Comparison of ENCODE assay signal across 8 mouse cellular contexts in genomic region chr3:89997791-89998495, GRCm38 (mm10). TPM values are rescaled to one million over a fixed set of nuclear protein-coding genes. Genes with fewer than 3 reads are reported as not detected.
DNase-seq lines count a peak whose midpoint lies in the region; ATAC-seq and TF ChIP-seq lines count a peak whose summit lies in the region.

No protein-coding gene starts in this region.

- H3K79me2 ChIP-seq in MEL (ENCODE audit: control insufficient read depth, insufficient read depth, low read length, poor library complexity), result peaks cover 10% of the 10 kb centered on the region

- no peak for ATAC-seq in embryonic facial prominence, embryonic 12.5 days (ENCODE audit: insufficient number of reproducible peaks, insufficient read depth, low FRiP score, low TSS enrichment)
- ATAC-seq in hindbrain, embryonic 13.5 days (ENCODE audit: low FRiP score), result peak; percentile 65
- ATAC-seq in midbrain, embryonic 13.5 days, result peak; percentile 57

- 17% methylated on average over 23 of the region's 23 CpGs for WGBS in heart, embryonic 10.5 days
- whole genome bisulfite sequencing in embryonic facial prominence, embryonic 12.5 days, result 3% methylated on average over 23 of the region's 23 CpGs
- WGBS in hindbrain, embryonic 13.5 days, result 10% methylated on average over 23 of the region's 23 CpGs
- 21% methylated on average over 23 of the region's 23 CpGs for WGBS in midbrain, embryonic 13.5 days

- H3K9ac ChIP-seq in MEL (ENCODE audit: control insufficient read depth, low read depth, low read length, poor library complexity, severe bottlenecking), result peak overlapping the region; percentile 87
- peak overlapping the region; percentile 85 for H3K9ac ChIP-seq in embryonic facial prominence, embryonic 12.5 days
- H3K9ac ChIP-seq in hindbrain, embryonic 13.5 days, result peak overlapping the region; percentile 91
- H3K9ac ChIP-seq in midbrain, embryonic 13.5 days (replicated peaks), result peak overlapping the region; percentile 89

- H3K4me2 ChIP-seq in embryonic facial prominence, embryonic 12.5 days (replicated peaks), result peak overlapping the region; percentile 78
- H3K4me2 ChIP-seq in hindbrain, embryonic 13.5 days, result peak overlapping the region; percentile 91
- peak overlapping the region; percentile 95 for H3K4me2 ChIP-seq in midbrain, embryonic 13.5 days (replicated peaks)

- H3K36me3 ChIP-seq in heart, embryonic 10.5 days, result peaks cover 51% of the 10 kb centered on the region
- H3K36me3 ChIP-seq in MEL (ENCODE audit: control insufficient read depth in 1 of 2, insufficient read depth in 2 of 2, low read length in 2 of 2), result peaks cover 19 to 22% of the 10 kb centered on the region in 2 experiments
- peaks cover 43% of the 10 kb centered on the region for H3K36me3 ChIP-seq in embryonic facial prominence, embryonic 12.5 days
- H3K36me3 ChIP-seq in hindbrain, embryonic 13.5 days, result peaks cover 52% of the 10 kb centered on the region
- H3K36me3 ChIP-seq in midbrain, embryonic 13.5 days, result peaks cover 46% of the 10 kb centered on the region

- no peak for TF ChIP-seq EP300 in MEL (IDR thresholded peaks at IDR 0.05; ENCODE audit: low read depth in 1 of 2, low read length in 2 of 2)

- no peak for TF ChIP-seq CTCF in MEL (IDR thresholded peaks at IDR 0.05 in 2 of 3, conservative IDR thresholded peaks at IDR 0.05 in 1 of 3; ENCODE audit: control insufficient read depth in 1 of 3, insufficient read depth in 1 of 3, low read depth in 2 of 3, low read length in 3 of 3, poor library complexity in 1 of 3, severe bottlenecking in 1 of 3)

- H3K27ac ChIP-seq in heart, embryonic 10.5 days, result peak overlapping the region; percentile 91
- H3K27ac ChIP-seq in MEL (ENCODE audit: control insufficient read depth, low read depth, low read length), result peak overlapping the region; percentile 50
- H3K27ac ChIP-seq in embryonic facial prominence, embryonic 12.5 days, result peak overlapping the region; percentile 98
- peak overlapping the region; percentile 94 for H3K27ac ChIP-seq in hindbrain, embryonic 13.5 days
- peak overlapping the region; percentile 77 for H3K27ac ChIP-seq in midbrain, embryonic 13.5 days

- no peak for TF ChIP-seq RAD21 in MEL (IDR thresholded peaks at IDR 0.05; ENCODE audit: low read depth, low read length)

- H3K4me1 ChIP-seq in heart, embryonic 10.5 days, result peaks cover 16% of the 10 kb centered on the region
- H3K4me1 ChIP-seq in MEL (ENCODE audit: control insufficient read depth in 1 of 2, insufficient read depth in 2 of 2, low read length in 2 of 2), result peaks cover 4 to 6% of the 10 kb centered on the region in 2 experiments; a peak in 3 of 4 replicates
- H3K4me1 ChIP-seq in embryonic facial prominence, embryonic 12.5 days, result peaks cover 16% of the 10 kb centered on the region
- peaks cover 24% of the 10 kb centered on the region for H3K4me1 ChIP-seq in hindbrain, embryonic 13.5 days (replicated peaks)
- peaks cover 24% of the 10 kb centered on the region for H3K4me1 ChIP-seq in midbrain, embryonic 13.5 days (replicated peaks)

- peak overlapping the region; percentile 84 for H3K4me3 ChIP-seq in heart, embryonic 10.5 days
- peak overlapping the region; percentile 74 to 92 for H3K4me3 ChIP-seq in MEL (ENCODE audit: control insufficient read depth in 1 of 2, insufficient read depth in 1 of 2, low read depth in 2 of 2, low read length in 2 of 2)
- peak overlapping the region; percentile 84 for H3K4me3 ChIP-seq in embryonic facial prominence, embryonic 12.5 days
- H3K4me3 ChIP-seq in hindbrain, embryonic 13.5 days, result peak overlapping the region; percentile 79
- peak overlapping the region; percentile 88 for H3K4me3 ChIP-seq in midbrain, embryonic 13.5 days (replicated peaks)

- no peak for DNase-seq in heart, embryonic 10.5 days (ENCODE audit: low spot score)
- DNase-seq in heart, postnatal 25 days (ENCODE audit: low spot score), result no peak
- DNase-seq in MEL (ENCODE audit: low read depth, low spot score), result peak; percentile 60
- peak; percentile 5 for DNase-seq in left cerebral cortex, postnatal 4 days
- DNase-seq in urinary bladder, postnatal 10 days (ENCODE audit: low spot score), result no peak

- TF ChIP-seq POLR2A in MEL (IDR thresholded peaks at IDR 0.05; ENCODE audit: control insufficient read depth in 1 of 2, insufficient read depth in 1 of 2, low read depth in 1 of 2, low read length in 2 of 2, poor library complexity in 1 of 2), result no peak

- H3K9me3 ChIP-seq in heart, embryonic 10.5 days, result no peaks in the 10 kb centered on the region
- H3K9me3 ChIP-seq in MEL (replicated peaks; ENCODE audit: insufficient read depth, low read length), result no peaks in the 10 kb centered on the region
- H3K9me3 ChIP-seq in embryonic facial prominence, embryonic 12.5 days, result no peaks in the 10 kb centered on the region
- no peaks in the 10 kb centered on the region for H3K9me3 ChIP-seq in hindbrain, embryonic 13.5 days
- H3K9me3 ChIP-seq in midbrain, embryonic 13.5 days, result no peaks in the 10 kb centered on the region

- H3K27me3 ChIP-seq in heart, embryonic 10.5 days (ENCODE audit: insufficient read depth, poor library complexity, severe bottlenecking), result no peaks in the 10 kb centered on the region
- H3K27me3 ChIP-seq in MEL (ENCODE audit: control insufficient read depth in 1 of 2, insufficient read depth in 2 of 2, low read length in 2 of 2), result no peaks in the 10 kb centered on the region
- no peaks in the 10 kb centered on the region for H3K27me3 ChIP-seq in embryonic facial prominence, embryonic 12.5 days
- H3K27me3 ChIP-seq in hindbrain, embryonic 13.5 days, result no peaks in the 10 kb centered on the region
- no peaks in the 10 kb centered on the region for H3K27me3 ChIP-seq in midbrain, embryonic 13.5 days

- intact Hi-C loops in heart, postnatal 25 days (cut with DNase I), result loop anchor here (5.0 kb wide), 1 partner anchor 41 kb away; no protein-coding TSS in a partner anchor
- intact Hi-C loops in left cerebral cortex, postnatal 4 days (cut with DNase I), result no loop called here

TF ChIP-seq in MEL, 35 proteins besides CTCF, POLR2A, EP300 and RAD21:
- peak; percentile 65; the same call in 1 of the 2 replicates for TF ChIP-seq MAX (IDR thresholded peaks at IDR 0.05; ENCODE audit: low read length)
- no peak for TF ChIP-seq CHD2 (IDR thresholded peaks at IDR 0.05; ENCODE audit: low read length)
- no peak for TF ChIP-seq TCF12 (IDR thresholded peaks at IDR 0.05; ENCODE audit: low read depth, low read length)
- no peak for TF ChIP-seq NRF1 (IDR thresholded peaks at IDR 0.05; ENCODE audit: insufficient read depth, low read depth, low read length, poor library complexity, severe bottlenecking)

RNA-seq across cellular contexts. Expression of gene Hax1, which starts 0.6 kb away (rescaled TPM):
- 114 and 150 TPM in 2 replicates for polyA plus RNA-seq in heart, embryonic 10.5 days (2016; fragmentation: Nextera tagmentation; extraction: Ambion mirVana)
- total RNA-seq in heart, postnatal 25 days (2021), result 10 to 100 TPM; 41.8 to 46.1 TPM
- 232 and 318 TPM in 2 replicates for total RNA-seq in MEL (2012; rRNA removed)
- polyA plus RNA-seq in MEL (2012; ENCODE audit: insufficient read depth in 1 of 2, insufficient read length in 2 of 2, low read depth in 1 of 2, low replicate concordance in 2 of 2, missing spikeins in 1 of 2), result 100 to 1,000 TPM in 1 of 2 experiments, not detected in 1; 322 TPM
- 172 and 173 TPM in 2 replicates for polyA plus RNA-seq in embryonic facial prominence, embryonic 12.5 days (2016; fragmentation: Nextera tagmentation; extraction: Ambion mirVana)
- 127 and 129 TPM in 2 replicates for polyA plus RNA-seq in hindbrain, embryonic 13.5 days (2015; fragmentation: Nextera tagmentation; extraction: Ambion mirVana)
- total RNA-seq in left cerebral cortex, postnatal 4 days (2021), result 10 to 100 TPM; 55.0 to 60.9 TPM
- 139 and 148 TPM in 2 replicates for polyA plus RNA-seq in midbrain, embryonic 13.5 days (2015; fragmentation: Nextera tagmentation; extraction: Ambion mirVana)

RNA-seq across cellular contexts. Expression of gene Atp8b2, which starts 34.6 kb away (rescaled TPM):
- 15.3 and 17.7 TPM in 2 replicates for polyA plus RNA-seq in heart, embryonic 10.5 days (2016; fragmentation: Nextera tagmentation; extraction: Ambion mirVana)
- total RNA-seq in heart, postnatal 25 days (2021), result 10 to 100 TPM; 25.0 to 32.4 TPM
- 26.2 and 27.1 TPM in 2 replicates for total RNA-seq in MEL (2012; rRNA removed)
- polyA plus RNA-seq in MEL (2012; ENCODE audit: insufficient read depth in 1 of 2, insufficient read length in 2 of 2, low read depth in 1 of 2, low replicate concordance in 2 of 2, missing spikeins in 1 of 2), result 10 to 100 TPM in 1 of 2 experiments, not detected in 1; 44.7 TPM
- polyA plus RNA-seq in embryonic facial prominence, embryonic 12.5 days (2016; fragmentation: Nextera tagmentation; extraction: Ambion mirVana), result 19.1 and 22.9 TPM in 2 replicates
- 13.4 TPM in 2 replicates for polyA plus RNA-seq in hindbrain, embryonic 13.5 days (2015; fragmentation: Nextera tagmentation; extraction: Ambion mirVana)
- 10 to 100 TPM; 80.1 to 86.5 TPM for total RNA-seq in left cerebral cortex, postnatal 4 days (2021)
- polyA plus RNA-seq in midbrain, embryonic 13.5 days (2015; fragmentation: Nextera tagmentation; extraction: Ambion mirVana), result 11.7 and 12.6 TPM in 2 replicates

RNA-seq across cellular contexts. Expression of gene 4933434E20Rik, which starts 53.5 kb away (rescaled TPM):
- polyA plus RNA-seq in heart, embryonic 10.5 days (2016; fragmentation: Nextera tagmentation; extraction: Ambion mirVana), result 172 and 185 TPM in 2 replicates
- total RNA-seq in heart, postnatal 25 days (2021), result 10 to 100 TPM; 71.4 to 79.5 TPM
- total RNA-seq in MEL (2012; rRNA removed), result 152 and 161 TPM in 2 replicates
- 100 to 1,000 TPM; 184 to 227 TPM for polyA plus RNA-seq in MEL (2012; ENCODE audit: insufficient read depth in 1 of 2, insufficient read length in 2 of 2, low read depth in 1 of 2, low replicate concordance in 2 of 2, missing spikeins in 1 of 2)
- polyA plus RNA-seq in embryonic facial prominence, embryonic 12.5 days (2016; fragmentation: Nextera tagmentation; extraction: Ambion mirVana), result 147 and 149 TPM in 2 replicates
- polyA plus RNA-seq in hindbrain, embryonic 13.5 days (2015; fragmentation: Nextera tagmentation; extraction: Ambion mirVana), result 225 and 227 TPM in 2 replicates
- 10 to 100 TPM; 72.3 to 83.5 TPM for total RNA-seq in left cerebral cortex, postnatal 4 days (2021)
- polyA plus RNA-seq in midbrain, embryonic 13.5 days (2015; fragmentation: Nextera tagmentation; extraction: Ambion mirVana), result 241 and 251 TPM in 2 replicates

RNA-seq across cellular contexts. Expression of gene Ubap2l, which starts 54.5 kb away (rescaled TPM):
- 174 and 197 TPM in 2 replicates for polyA plus RNA-seq in heart, embryonic 10.5 days (2016; fragmentation: Nextera tagmentation; extraction: Ambion mirVana)
- 100 to 1,000 TPM; 113 to 123 TPM for total RNA-seq in heart, postnatal 25 days (2021)
- total RNA-seq in MEL (2012; rRNA removed), result 102 and 107 TPM in 2 replicates
- polyA plus RNA-seq in MEL (2012; ENCODE audit: insufficient read depth in 1 of 2, insufficient read length in 2 of 2, low read depth in 1 of 2, low replicate concordance in 2 of 2, missing spikeins in 1 of 2), result 100 to 1,000 TPM; 247 to 442 TPM
- polyA plus RNA-seq in embryonic facial prominence, embryonic 12.5 days (2016; fragmentation: Nextera tagmentation; extraction: Ambion mirVana), result 203 and 230 TPM in 2 replicates
- 157 TPM in 2 replicates for polyA plus RNA-seq in hindbrain, embryonic 13.5 days (2015; fragmentation: Nextera tagmentation; extraction: Ambion mirVana)
- 100 to 1,000 TPM; 212 to 217 TPM for total RNA-seq in left cerebral cortex, postnatal 4 days (2021)
- 169 and 170 TPM in 2 replicates for polyA plus RNA-seq in midbrain, embryonic 13.5 days (2015; fragmentation: Nextera tagmentation; extraction: Ambion mirVana)

Comparison
In these comparisons a context has a peak if more than half of its experiments do, and no peak if none do; other contexts are left out.
1. DNase-seq: peak in MEL (single experiment) and left cerebral cortex, postnatal 4 days (single experiment); none in heart, embryonic 10.5 days (single experiment), heart, postnatal 25 days (single experiment) and urinary bladder, postnatal 10 days (single experiment).
2. Peak in every context shown above with its lines, with median percentiles within 50 percentile points of each other: H3K27ac ChIP-seq, H3K4me3 ChIP-seq, H3K9ac ChIP-seq and H3K4me2 ChIP-seq.